Mouse (Mus musculus): ENCODE results near the gene Mtmr12. TPM values are rescaled to one million over a fixed set of nuclear protein-coding genes. Genes with fewer than 3 reads are reported as not detected.

Mtmr12 gene
- total and polyA plus RNA-seq, 3 experiments: 14.3 to 38.2 TPM; not detected in 1

DNA sequence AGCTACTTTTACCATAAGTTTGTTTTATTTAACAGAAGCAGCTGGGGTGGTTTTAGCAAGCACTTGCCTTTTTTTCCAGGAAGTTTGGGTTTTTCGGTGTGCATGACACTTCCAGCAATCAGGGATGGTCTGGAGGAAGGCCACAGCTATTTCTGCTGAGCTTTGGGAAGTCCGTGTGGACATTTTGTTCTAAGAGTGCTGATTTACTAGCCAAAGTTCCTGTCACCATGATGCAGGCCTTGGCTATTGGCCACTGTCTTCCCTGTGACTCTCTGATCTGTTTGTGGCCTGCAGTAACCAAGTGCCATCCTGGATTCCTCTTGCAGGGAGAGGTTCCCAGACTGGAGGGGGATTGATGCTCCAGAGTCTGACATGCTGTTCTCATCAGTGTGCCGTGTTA is 39.0 kb downstream of the Mtmr12 start:
- no peaks in the 10 kb centered on the region for H3K79me2 ChIP-seq (ENCODE audit: control insufficient read depth, insufficient read depth, low read length, poor library complexity)
- no peak overlapping the region for H3K4me3 ChIP-seq (ENCODE audit: control insufficient read depth in 1 of 2, insufficient read depth in 1 of 2, low read depth in 2 of 2, low read length in 2 of 2)
- peaks cover 7 to 60% of the 10 kb centered on the region in 2 experiments; a peak in 3 of 4 replicates for H3K36me3 ChIP-seq (ENCODE audit: control insufficient read depth in 1 of 2, insufficient read depth in 2 of 2, low read length in 2 of 2)
- DNase-seq (ENCODE audit: low read depth, low spot score): no peak
- H3K9me3 ChIP-seq (replicated peaks; ENCODE audit: insufficient read depth, low read length): no peaks in the 10 kb centered on the region
- no peaks in the 10 kb centered on the region for H3K27me3 ChIP-seq (ENCODE audit: control insufficient read depth in 1 of 2, insufficient read depth in 2 of 2, low read length in 2 of 2)
- no peak overlapping the region for H3K9ac ChIP-seq (ENCODE audit: control insufficient read depth, low read depth, low read length, poor library complexity, severe bottlenecking)
- peaks cover 31 to 46% of the 10 kb centered on the region in 2 experiments for H3K4me1 ChIP-seq (ENCODE audit: control insufficient read depth in 1 of 2, insufficient read depth in 2 of 2, low read length in 2 of 2)
- H3K27ac ChIP-seq (ENCODE audit: control insufficient read depth, low read depth, low read length): no peak overlapping the region
- TF ChIP-seq ZMIZ1 (IDR thresholded peaks at IDR 0.05; ENCODE audit: low read depth, low read length) (no peak), ETS1 (IDR thresholded peaks at IDR 0.05; ENCODE audit: low read depth, low read length) (no peak), RCOR1 (IDR thresholded peaks at IDR 0.05; ENCODE audit: low read depth, low read length) (no peak), HCFC1 (IDR thresholded peaks at IDR 0.05; ENCODE audit: low read depth, low read length) (no peak)

DNA sequence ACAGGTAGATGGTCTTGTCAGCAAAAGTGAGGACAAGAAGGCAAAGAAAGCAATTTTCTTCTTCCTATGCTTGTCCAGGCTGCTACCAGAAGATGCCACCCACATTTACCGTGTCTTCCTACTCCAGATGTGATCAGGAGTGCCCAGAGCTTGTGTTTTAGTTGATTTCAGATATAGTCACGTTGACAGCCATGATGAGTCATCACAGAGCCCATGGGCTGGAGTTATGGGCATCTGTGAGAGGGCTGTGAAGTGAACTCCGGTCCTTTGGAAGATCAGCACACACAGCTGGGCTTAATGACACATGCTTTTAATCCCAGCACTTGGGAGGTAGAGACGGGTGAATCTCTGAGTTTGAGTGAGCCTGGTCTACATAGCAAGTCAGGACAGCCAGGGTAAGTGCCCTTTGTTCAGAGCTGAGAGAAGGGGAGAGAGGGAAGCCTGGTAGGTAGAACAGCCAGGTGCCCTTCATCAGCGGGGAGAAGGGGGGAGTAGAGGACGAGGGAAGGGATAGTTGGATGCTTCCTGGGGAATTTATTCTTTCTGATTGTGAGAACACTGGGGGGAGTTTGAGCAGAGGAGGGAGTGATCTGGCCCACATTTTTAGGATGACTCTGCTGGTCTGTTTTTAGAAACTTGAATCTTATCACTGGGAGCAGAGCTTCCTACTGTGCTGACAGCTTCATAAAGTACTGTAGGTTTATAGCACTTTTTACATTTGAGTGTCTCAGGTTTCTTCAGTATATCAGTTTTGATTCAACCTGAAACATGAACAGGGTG is 40.9 kb downstream of the Mtmr12 start:
- Histone ChIP-seq H3K9ac (ENCODE audit: control insufficient read depth, low read depth, low read length, poor library complexity, severe bottlenecking) (no peak overlapping the region; the same call in 1 of the 2 replicates), H3K9me3 (replicated peaks; ENCODE audit: insufficient read depth, low read length) (no peaks in the 10 kb centered on the region), H3K4me3 (ENCODE audit: control insufficient read depth in 1 of 2, insufficient read depth in 1 of 2, low read depth in 2 of 2, low read length in 2 of 2) (no peak overlapping the region), H3K4me1 (ENCODE audit: control insufficient read depth in 1 of 2, insufficient read depth in 2 of 2, low read length in 2 of 2) (peaks cover 27 to 36% of the 10 kb centered on the region in 2 experiments), H3K79me2 (ENCODE audit: control insufficient read depth, insufficient read depth, low read length, poor library complexity) (no peaks in the 10 kb centered on the region), H3K27ac (ENCODE audit: control insufficient read depth, low read depth, low read length) (peak overlapping the region; percentile 69), H3K36me3 (ENCODE audit: control insufficient read depth in 1 of 2, insufficient read depth in 2 of 2, low read length in 2 of 2) (peaks cover 1 to 46% of the 10 kb centered on the region in 2 experiments; a peak in 2 of 4 replicates), H3K27me3 (ENCODE audit: control insufficient read depth in 1 of 2, insufficient read depth in 2 of 2, low read length in 2 of 2) (no peaks in the 10 kb centered on the region)
- TF ChIP-seq MYC (IDR thresholded peaks at IDR 0.05; ENCODE audit: low read depth, low read length) (peak; percentile 46; the same call in 1 of the 2 replicates), CHD1 (IDR thresholded peaks at IDR 0.05; ENCODE audit: low read depth, low read length) (no peak), JUND (IDR thresholded peaks at IDR 0.05; ENCODE audit: low read depth, low read length) (peak; percentile 87; the same call in 1 of the 2 replicates), POLR2AphosphoS2 (IDR thresholded peaks at IDR 0.05; ENCODE audit: low read length) (no peak), RAD21 (IDR thresholded peaks at IDR 0.05; ENCODE audit: low read depth, low read length) (no peak), BHLHE40 (IDR thresholded peaks at IDR 0.05; ENCODE audit: borderline replicate concordance, low read depth, low read length) (peak; percentile 59; the same call in 1 of the 2 replicates), ZMIZ1 (IDR thresholded peaks at IDR 0.05; ENCODE audit: low read depth, low read length) (no peak), GATA1 (IDR thresholded peaks at IDR 0.05; ENCODE audit: low read depth, low read length) (peak; percentile 96), SIN3A (IDR thresholded peaks at IDR 0.05; ENCODE audit: low read length) (peak; percentile 78), MAZ (IDR thresholded peaks at IDR 0.05; ENCODE audit: low read depth, low read length) (peak; percentile 79), TCF12 (IDR thresholded peaks at IDR 0.05; ENCODE audit: low read depth, low read length) (peak; percentile 94), ETS1 (IDR thresholded peaks at IDR 0.05; ENCODE audit: low read depth, low read length) (peak; percentile 96), RCOR1 (IDR thresholded peaks at IDR 0.05; ENCODE audit: low read depth, low read length) (peak; percentile 97), MXI1 (IDR thresholded peaks at IDR 0.05; ENCODE audit: low read depth, low read length) (peak; percentile 51; the same call in 1 of the 2 replicates), MEF2A (IDR thresholded peaks at IDR 0.05; ENCODE audit: extremely low read depth, insufficient replicate concordance, low read depth, low read length, poor library complexity, severe bottlenecking) (peak; percentile 99), ELF1 (IDR thresholded peaks at IDR 0.05; ENCODE audit: low read depth, low read length) (no peak), GABPA (IDR thresholded peaks at IDR 0.05; ENCODE audit: low read depth, low read length) (no peak), MAX (IDR thresholded peaks at IDR 0.05; ENCODE audit: low read length) (peak; percentile 44; the same call in 1 of the 2 replicates), TBP (IDR thresholded peaks at IDR 0.05; ENCODE audit: low read depth, low read length) (0 out of 2 replicates have a peak, but pooled peaks have one; percentile 32), MYB (IDR thresholded peaks at IDR 0.05; ENCODE audit: low read depth, low read length) (0 out of 2 replicates have a peak, but pooled peaks have one; percentile 45), NELFE (IDR thresholded peaks at IDR 0.05; ENCODE audit: low read depth, low read length) (no peak), ZNF384 (IDR thresholded peaks at IDR 0.05; ENCODE audit: low read depth, low read length) (peak; percentile 49; the same call in 1 of the 2 replicates), EP300 (IDR thresholded peaks at IDR 0.05; ENCODE audit: low read depth in 1 of 2, low read length in 2 of 2) (peak; percentile 92 to 95), TAL1 (IDR thresholded peaks at IDR 0.05; ENCODE audit: low read length) (peak; percentile 89), CTCF (IDR thresholded peaks at IDR 0.05 in 2 of 3, conservative IDR thresholded peaks at IDR 0.05 in 1 of 3; ENCODE audit: control insufficient read depth in 1 of 3, insufficient read depth in 1 of 3, low read depth in 2 of 3, low read length in 3 of 3, poor library complexity in 1 of 3, severe bottlenecking in 1 of 3) (no peak), KAT2A (conservative IDR thresholded peaks at IDR 0.05; ENCODE audit: low read depth, low read length) (no peak), ZKSCAN1 (IDR thresholded peaks at IDR 0.05; ENCODE audit: low read depth, low read length) (no peak), MAFK (IDR thresholded peaks at IDR 0.05; ENCODE audit: borderline replicate concordance, low read depth, low read length) (peak; percentile 83)
- peak; percentile 85 for DNase-seq (ENCODE audit: low read depth, low spot score)

Data from MEL (cell line).